Mouse (Mus musculus): ENCODE measurements around the gene Mroh8.
A peak's percentile ranks its signal among the peaks of the same experiment; 100 is the strongest.

The Mroh8 gene

GRCm38 (mm10) chr2:157279416-157279800 lies at the start of gene Mroh8:
TSS of gene Mroh8 (minus strand) at chr2:157279549.
- DNase-seq (ENCODE audit: low read depth, low spot score) = peak; percentile 18

GRCm38 (mm10) chr2:157328570-157328969 lies 49.2 kb upstream of the Mroh8 start:
- DNase-seq (ENCODE audit: low read depth, low spot score) = no peak

- no peak for DNase-seq (ENCODE audit: low read depth, low spot score)
Measured at GRCm38 (mm10) chr2:157328106-157328505, 48.8 kb upstream of the Mroh8 start.

- peak; percentile 50 for DNase-seq (ENCODE audit: low read depth, low spot score)
Measured at GRCm38 (mm10) chr2:157325238-157325637, 45.9 kb upstream of the Mroh8 start.

DNA sequence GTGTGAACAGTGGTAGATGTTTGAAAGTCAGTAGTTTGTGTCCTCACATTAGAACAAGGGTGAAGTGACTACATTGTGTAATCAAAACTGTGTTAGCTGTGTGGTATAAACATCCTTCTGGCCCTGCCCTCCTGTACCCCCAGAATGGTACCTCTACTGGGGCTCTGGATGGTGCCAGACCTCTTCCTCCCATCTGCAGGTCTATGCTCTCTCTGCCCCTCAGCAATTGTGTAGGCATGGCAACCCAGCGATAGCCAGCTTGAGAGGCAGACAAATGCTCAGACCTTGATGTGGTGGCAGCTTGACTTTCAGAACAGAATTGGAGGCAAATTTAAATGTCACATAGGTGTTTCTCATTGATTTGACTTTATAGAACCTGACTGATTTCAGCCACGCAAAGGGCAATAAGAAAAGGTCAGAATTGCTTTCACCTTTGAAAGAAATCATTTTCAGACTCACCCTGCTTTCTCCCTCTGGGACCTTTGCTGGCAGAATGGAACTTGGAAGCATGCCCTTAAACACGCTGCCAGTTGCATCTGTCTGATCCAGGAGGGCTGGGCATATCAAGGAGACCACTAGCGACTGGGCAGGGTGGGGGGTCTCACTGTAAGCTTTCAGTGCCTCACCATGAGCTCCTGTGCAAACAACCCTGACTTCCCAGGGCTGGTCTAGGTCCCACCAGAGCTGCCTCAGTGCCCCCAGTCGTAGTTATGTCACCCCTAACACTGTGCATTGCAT lies 42.8 kb upstream of the Mroh8 start:
- DNase-seq (ENCODE audit: low read depth, low spot score) = no peak

GRCm38 (mm10) chr2:157320886-157321285 lies 41.5 kb upstream of the Mroh8 start:
- no peak for DNase-seq (ENCODE audit: low read depth, low spot score)

GRCm38 (mm10) chr2:157320135-157320534 lies 40.8 kb upstream of the Mroh8 start:
- DNase-seq (ENCODE audit: low read depth, low spot score) = no peak

GRCm38 (mm10) chr2:157317220-157317619 lies 37.9 kb upstream of the Mroh8 start:
- no peak for DNase-seq (ENCODE audit: low read depth, low spot score)

DNA sequence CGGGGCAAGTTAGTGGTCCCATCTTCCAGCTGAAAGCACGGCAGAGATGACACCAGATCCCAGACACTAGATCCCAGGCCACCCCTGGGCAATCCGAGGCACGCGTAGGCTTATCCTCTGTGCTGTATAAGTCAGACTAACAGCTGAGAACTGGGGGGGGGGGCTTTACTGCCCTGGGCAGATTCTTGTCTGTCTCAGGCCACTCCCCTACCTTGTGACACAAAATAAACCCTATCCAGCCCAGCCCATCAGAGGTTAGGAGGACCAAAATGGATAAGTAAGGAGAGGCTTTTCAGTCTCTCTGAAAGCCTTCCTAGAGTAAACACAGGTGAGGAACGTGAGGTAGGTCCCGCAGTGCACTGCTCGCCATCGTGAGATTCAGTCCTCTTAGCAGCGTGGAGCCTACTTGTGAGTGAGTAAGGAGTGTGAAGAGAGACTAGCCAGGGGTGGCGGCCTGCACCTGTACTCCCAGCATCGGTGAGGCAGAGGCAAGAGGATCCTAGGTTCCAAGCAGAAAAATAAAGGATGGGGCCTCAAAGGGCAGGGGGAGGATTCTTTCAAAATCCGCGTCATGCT lies 37.1 kb upstream of the Mroh8 start:
- DNase-seq (ENCODE audit: low read depth, low spot score) = no peak

DNA sequence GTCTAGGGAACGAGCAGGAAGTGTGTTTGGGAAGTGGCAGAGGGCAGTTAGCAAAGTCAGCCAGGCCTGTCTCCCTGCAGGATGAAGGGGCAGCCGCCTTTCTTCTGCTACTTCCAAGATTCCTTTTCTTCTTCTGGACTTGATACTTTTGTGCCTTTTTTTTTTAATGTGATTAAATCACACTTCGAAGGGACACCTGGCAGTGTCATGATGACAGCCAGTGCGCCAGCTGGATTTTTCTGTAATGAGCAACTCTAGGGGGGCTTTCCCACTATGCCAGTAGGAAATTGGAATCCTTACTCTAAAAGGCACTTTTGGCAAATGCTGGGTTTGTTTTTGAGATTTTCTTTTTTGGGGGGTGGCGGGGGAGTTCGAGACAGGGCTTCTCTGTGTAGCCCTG lies 36.1 kb upstream of the Mroh8 start:
- DNase-seq (ENCODE audit: low read depth, low spot score) = no peak

GRCm38 (mm10) chr2:157314310-157314709 lies 35.0 kb upstream of the Mroh8 start:
- no peak for DNase-seq (ENCODE audit: low read depth, low spot score)

- no peak for DNase-seq (ENCODE audit: low read depth, low spot score)
Measured at GRCm38 (mm10) chr2:157313718-157314117, 34.4 kb upstream of the Mroh8 start.

GRCm38 (mm10) chr2:157310963-157311637 lies 31.8 kb upstream of the Mroh8 start:
- DNase-seq (ENCODE audit: low read depth, low spot score) = no peak

DNA sequence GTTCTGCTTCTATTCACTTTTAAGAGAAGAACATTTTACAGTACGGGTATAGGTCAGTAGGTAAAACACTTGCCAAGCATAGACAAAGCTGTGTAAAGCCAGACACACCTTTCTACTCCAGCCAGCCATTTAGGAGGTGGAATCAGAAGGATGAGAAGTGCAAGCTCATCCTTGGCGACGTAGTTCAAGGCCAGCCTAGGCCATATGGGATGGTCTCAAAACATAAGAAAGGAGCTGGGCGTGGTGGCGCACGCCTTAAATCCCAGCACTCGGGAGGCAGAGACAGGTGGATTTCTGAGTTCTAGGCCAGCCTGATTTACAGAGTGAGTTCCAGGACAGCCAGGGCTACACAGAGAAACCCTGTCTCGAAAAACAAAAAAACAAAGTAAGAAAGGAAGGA lies 30.3 kb upstream of the Mroh8 start:
- DNase-seq (ENCODE audit: low read depth, low spot score) = no peak

DNA sequence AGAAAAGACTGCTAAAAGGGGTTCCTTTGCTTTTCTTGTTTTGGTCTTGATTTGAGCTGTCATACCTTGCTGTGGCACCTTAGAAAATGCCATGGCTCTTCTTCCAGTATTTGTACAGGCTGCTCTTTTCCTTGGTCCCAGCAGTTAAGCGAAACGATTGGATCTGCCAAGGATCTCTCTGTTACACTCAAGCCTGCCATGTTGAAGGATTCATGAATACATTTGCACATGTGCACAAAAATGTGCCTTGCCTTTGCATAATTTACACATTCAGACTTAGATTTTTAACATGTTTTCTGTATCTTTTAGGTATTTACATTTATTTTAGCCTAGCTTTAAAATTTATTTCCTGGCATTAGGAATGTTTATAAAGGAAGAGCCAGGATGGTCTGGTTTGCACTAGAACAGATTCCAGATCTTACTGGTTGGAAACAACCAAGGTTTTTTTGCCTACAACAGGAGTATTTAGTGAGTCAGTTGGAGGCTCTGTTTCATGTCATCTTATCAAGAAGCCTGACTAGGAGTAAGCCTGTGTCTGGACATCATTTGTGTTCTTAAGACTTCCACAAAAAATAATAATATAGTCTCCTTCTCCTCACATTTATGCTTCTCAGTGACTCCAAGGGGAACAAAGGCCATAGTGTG lies 29.0 kb upstream of the Mroh8 start:
- DNase-seq (ENCODE audit: low read depth, low spot score) = no peak

- DNase-seq (ENCODE audit: low read depth, low spot score) = no peak
Measured at GRCm38 (mm10) chr2:157307715-157308265, 28.4 kb upstream of the Mroh8 start.

GRCm38 (mm10) chr2:157306091-157307032 lies 27.0 kb upstream of the Mroh8 start:
- DNase-seq (ENCODE audit: low read depth, low spot score) = no peak

- DNase-seq (ENCODE audit: low read depth, low spot score) = no peak
Measured at GRCm38 (mm10) chr2:157303096-157303495, 23.7 kb upstream of the Mroh8 start.

GRCm38 (mm10) chr2:157300051-157300450 lies 20.7 kb upstream of the Mroh8 start:
- no peak for DNase-seq (ENCODE audit: low read depth, low spot score)

- no peak for DNase-seq (ENCODE audit: low read depth, low spot score)
Measured at GRCm38 (mm10) chr2:157296105-157296689, 16.8 kb upstream of the Mroh8 start.

GRCm38 (mm10) chr2:157292093-157292492 lies 12.7 kb upstream of the Mroh8 start:
- peak; percentile 23 for DNase-seq (ENCODE audit: low read depth, low spot score)
